Mouse (Mus musculus) kidney, adult 2 months (tissue): ENCODE measurements around the gene Vmn1r122. TPM values are rescaled to one million over a fixed set of nuclear protein-coding genes. Genes with fewer than 3 reads are reported as not detected.
"Not testable (repeated sequence)": the region's sequence is repeated elsewhere in the genome, so short reads cannot be mapped to it uniquely, and the experiment has no call there.

ENCODE experiments used
- DNase-seq: peaks from one replicate; pipeline ENCODE4 v3.0.0; 2021
- H3K27ac ChIP-seq: fragments of 200-500 bp; 2 replicates; pipeline ENCODE4 v1.5.1; 2012; ENCODE audit warnings: low read depth, low read length, control low read depth, inconsistent platforms; ENCODE audit not compliant: insufficient read depth
- H3K27me3 ChIP-seq: fragments of 200-500 bp; replicated peaks from 2 replicates; pipeline ENCODE4 v1.6.1; 2012; ENCODE audit warnings: mild to moderate bottlenecking, moderate library complexity, low read length, inconsistent platforms; ENCODE audit not compliant: control insufficient read depth, insufficient read depth
- H3K36me3 ChIP-seq: fragments of 200-500 bp; 2 replicates; pipeline ENCODE4 v1.6.1; 2012; ENCODE audit warnings: mild to moderate bottlenecking, moderate library complexity, low read length, inconsistent platforms; ENCODE audit not compliant: control insufficient read depth, insufficient read depth
- H3K4me1 ChIP-seq: fragments of 200-500 bp; 2 replicates; pipeline ENCODE4 v1.6.1; 2011; ENCODE audit warnings: low read length; ENCODE audit not compliant: control insufficient read depth, insufficient read depth
- H3K4me3 ChIP-seq: fragments of 200-500 bp; 2 replicates; pipeline ENCODE4 v1.5.1; 2011; ENCODE audit warnings: mild to moderate bottlenecking, low read depth, low read length, control low read depth; ENCODE audit not compliant: insufficient read depth
- WGBS: fragments of 180-500 bp; shearing (Covaris S2); methylation state at CpG from one replicate; pipeline ENCODE4 v1.1.7; 2018; 5-methylcytosine and 5-hydroxymethylcytosine counted together
- polyA plus RNA-seq: library from polyadenylated mRNA; depleted of rRNA; stranded (reverse); fragments of >200 nt; gene quantifications from 2 replicates; pipeline ENCODE4 v1.2.3, GENCODE M21; 2012; rRNA removed

Vmn1r122 gene
- polyA plus RNA-seq, result not detected in 2 replicates

- DNase-seq, H3K4me3 ChIP-seq, H3K36me3 ChIP-seq, H3K27me3 ChIP-seq, H3K27ac ChIP-seq, H3K4me1 ChIP-seq: not testable (repeated sequence)
- 72% methylated on average over 3 of the region's 3 CpGs for WGBS
Measured at GRCm38 (mm10) chr7:21134028-21134427, at the start of gene Vmn1r122. Gene Vmn1r122, minus strand, starts transcription at chr7:21134128.

GRCm38 (mm10) chr7:21161885-21162284, 28.0 kb upstream of the Vmn1r122 start, which contains the start of gene Vmn1r123:
Gene Vmn1r123, plus strand, starts transcription at chr7:21162185.
- 11% methylated on average over 1 of the region's 3 CpGs for WGBS
- not testable (repeated sequence) for H3K36me3 ChIP-seq, H3K27ac ChIP-seq, H3K4me1 ChIP-seq, H3K27me3 ChIP-seq, H3K4me3 ChIP-seq, DNase-seq

DNA sequence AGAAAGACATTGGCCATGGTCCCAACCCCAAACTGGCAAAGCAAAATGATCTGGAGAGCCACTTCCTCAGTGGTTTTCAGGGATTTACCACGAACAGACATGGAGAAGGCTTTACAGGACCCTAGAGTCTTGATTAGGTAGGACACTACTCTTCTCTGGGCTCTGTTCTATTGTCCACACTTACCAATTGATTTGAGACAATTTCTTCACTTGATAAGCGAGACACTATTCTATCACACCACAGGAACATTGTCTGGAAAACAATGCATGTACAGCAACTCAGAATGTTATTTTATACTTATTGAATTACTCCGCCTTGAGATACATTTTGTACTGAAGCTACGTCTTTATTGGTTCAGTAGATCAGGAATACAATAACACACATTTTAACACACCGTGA, 35.5 kb downstream of the Vmn1r122 start, which contains the start of gene Vmn1r121:
Gene Vmn1r121, minus strand, starts transcription at position 101 of the 400 bp plus-strand sequence.
- H3K27ac ChIP-seq, H3K4me1 ChIP-seq, H3K4me3 ChIP-seq, H3K36me3 ChIP-seq, DNase-seq, H3K27me3 ChIP-seq: not testable (repeated sequence)
- WGBS, result 69% methylated on average over 5 of the region's 5 CpGs

Other genes starting within 250 kb of the Vmn1r122 start
- not detected in 2 replicates for gene Vmn1r118, start 221.8 kb downstream of the Vmn1r122 start, polyA plus RNA-seq
- not detected in 2 replicates for gene Vmn1r119, start 121.7 kb downstream of the Vmn1r122 start, polyA plus RNA-seq
- not detected in 2 replicates for gene Vmn1r120, start 80.3 kb downstream of the Vmn1r122 start, polyA plus RNA-seq
- not detected in 2 replicates for gene Vmn1r121, start 35.6 kb downstream of the Vmn1r122 start, polyA plus RNA-seq
- not detected in 2 replicates for gene Vmn1r123, start 28.1 kb upstream of the Vmn1r122 start, polyA plus RNA-seq
- gene Gm5157, start 56.3 kb upstream of the Vmn1r122 start, polyA plus RNA-seq, result not detected in 2 replicates
- gene Vmn1r124, start 126.5 kb upstream of the Vmn1r122 start, polyA plus RNA-seq, result not detected in 2 replicates
- gene Vmn1r125, start 138.1 kb upstream of the Vmn1r122 start, polyA plus RNA-seq, result not detected in 2 replicates
- not detected in 2 replicates for gene Vmn1r126, start 167.3 kb upstream of the Vmn1r122 start, polyA plus RNA-seq
- not detected in 2 replicates for gene Vmn1r127, start 185.7 kb upstream of the Vmn1r122 start, polyA plus RNA-seq
- gene Vmn1r128, start 215.2 kb upstream of the Vmn1r122 start, polyA plus RNA-seq, result not detected in 2 replicates
- not detected in 2 replicates for gene Vmn1r129, start 227.2 kb upstream of the Vmn1r122 start, polyA plus RNA-seq